Mouse (Mus musculus): ENCODE data around the gene Rmdn3.
A peak's percentile ranks its signal among the peaks of the same experiment; 100 is the strongest.

Gene Rmdn3

GRCm38 (mm10) chr2:119156681-119157572 is at the start of gene Rmdn3:
Rmdn3 (minus strand) TSS chr2:119157034.
- peak; percentile 96 for DNase-seq (ENCODE audit: low read depth, low spot score)

- DNase-seq (ENCODE audit: low read depth, low spot score), result no peak
Measured at GRCm38 (mm10) chr2:119203871-119204460, 47.1 kb upstream of the Rmdn3 start.

GRCm38 (mm10) chr2:119202914-119203453 is 46.1 kb upstream of the Rmdn3 start:
- no peak for DNase-seq (ENCODE audit: low read depth, low spot score)

GRCm38 (mm10) chr2:119198934-119199333 is 42.1 kb upstream of the Rmdn3 start:
- no peak for DNase-seq (ENCODE audit: low read depth, low spot score)

- no peak for DNase-seq (ENCODE audit: low read depth, low spot score)
Measured at GRCm38 (mm10) chr2:119198049-119198448, 41.2 kb upstream of the Rmdn3 start.

GRCm38 (mm10) chr2:119197493-119197892 is 40.7 kb upstream of the Rmdn3 start:
- DNase-seq (ENCODE audit: low read depth, low spot score), result no peak

- no peak for DNase-seq (ENCODE audit: low read depth, low spot score)
Measured at GRCm38 (mm10) chr2:119196316-119197108, 39.7 kb upstream of the Rmdn3 start.

- DNase-seq (ENCODE audit: low read depth, low spot score), result no peak
Measured at GRCm38 (mm10) chr2:119194140-119194539, 37.3 kb upstream of the Rmdn3 start.

GRCm38 (mm10) chr2:119190969-119191368 is 34.1 kb upstream of the Rmdn3 start:
- DNase-seq (ENCODE audit: low read depth, low spot score), result no peak

GRCm38 (mm10) chr2:119189029-119189710 is 32.3 kb upstream of the Rmdn3 start:
- DNase-seq (ENCODE audit: low read depth, low spot score), result peak; percentile 82

GRCm38 (mm10) chr2:119182914-119183313 is 26.1 kb upstream of the Rmdn3 start:
- no peak for DNase-seq (ENCODE audit: low read depth, low spot score)

GRCm38 (mm10) chr2:119177384-119177939 is 20.6 kb upstream of the Rmdn3 start:
- no peak for DNase-seq (ENCODE audit: low read depth, low spot score)

GRCm38 (mm10) chr2:119176761-119177160 is 19.9 kb upstream of the Rmdn3 start:
- no peak for DNase-seq (ENCODE audit: low read depth, low spot score)

GRCm38 (mm10) chr2:119175614-119176013 is 18.8 kb upstream of the Rmdn3 start:
- DNase-seq (ENCODE audit: low read depth, low spot score), result no peak

GRCm38 (mm10) chr2:119174866-119175265 is 18.0 kb upstream of the Rmdn3 start:
- no peak for DNase-seq (ENCODE audit: low read depth, low spot score)

GRCm38 (mm10) chr2:119173991-119174651 is 17.3 kb upstream of the Rmdn3 start, which contains the start of gene Gm14137:
Gm14137 (plus strand) TSS chr2:119174509.
- no peak for DNase-seq (ENCODE audit: low read depth, low spot score)

- peak; percentile 72 for DNase-seq (ENCODE audit: low read depth, low spot score)
Measured at GRCm38 (mm10) chr2:119172862-119173576, 16.2 kb upstream of the Rmdn3 start.

- DNase-seq (ENCODE audit: low read depth, low spot score), result no peak
Measured at GRCm38 (mm10) chr2:119172446-119172845, 15.6 kb upstream of the Rmdn3 start.

GRCm38 (mm10) chr2:119171574-119171973 is 14.7 kb upstream of the Rmdn3 start:
- peak; percentile 72 for DNase-seq (ENCODE audit: low read depth, low spot score)

GRCm38 (mm10) chr2:119170282-119170681 is 13.4 kb upstream of the Rmdn3 start:
- DNase-seq (ENCODE audit: low read depth, low spot score), result no peak
